In genomic region chr16:62776034-62776433, GRCm38 (mm10) we compare ENCODE assay signal across 20 mouse cellular contexts. TPM values are rescaled to one million over a fixed set of nuclear protein-coding genes. Genes with fewer than 3 reads are reported as not detected.
"Had no signal": no experiment of that assay in that cellular context is flagged by ENCODE, and none has a peak within 500 bp of the region (broad histone marks: within the 10 kb centered on the region; RNA-seq: fewer than 3 reads in every experiment).

No protein-coding gene starts in this region.

- H3K27ac ChIP-seq: liver, embryonic 14.5 days; midbrain, embryonic 10.5 days; midbrain, embryonic 12.5 days; neural tube, embryonic 13.5 days; neural tube, embryonic 15.5 days had no signal

- H3K27me3 ChIP-seq: midbrain, embryonic 12.5 days; neural tube, embryonic 15.5 days had no signal

- H3K4me1 ChIP-seq: midbrain, embryonic 10.5 days; midbrain, embryonic 12.5 days; neural tube, embryonic 13.5 days; neural tube, embryonic 15.5 days had no signal

- H3K4me2 ChIP-seq: lung, embryonic 14.5 days; midbrain, embryonic 12.5 days; neural tube, embryonic 13.5 days; neural tube, embryonic 15.5 days had no signal

- DNase-seq: lung, adult 18-20 months; lung, embryonic 14.5 days; lung, postnatal 10 days; lung, postnatal 4 days; retina, postnatal 1 day; right cerebral cortex, postnatal 25 days; right cerebral cortex, postnatal 4 days; spleen, adult 18-20 months; thymus, adult 18-20 months; thymus, postnatal 14 days; thymus, postnatal 36 days had no signal

- H3K9ac ChIP-seq: liver, embryonic 14.5 days; lung, embryonic 14.5 days; midbrain, embryonic 12.5 days; neural tube, embryonic 13.5 days; neural tube, embryonic 15.5 days had no signal

- H3K9me3 ChIP-seq: midbrain, embryonic 10.5 days; midbrain, embryonic 12.5 days; neural tube, embryonic 13.5 days; neural tube, embryonic 15.5 days had no signal

- H3K4me3 ChIP-seq: midbrain, embryonic 10.5 days; midbrain, embryonic 12.5 days; myocyte; neural tube, embryonic 13.5 days; neural tube, embryonic 15.5 days had no signal

RNA-seq across cellular contexts. Expression of gene Stx19, which starts 38.4 kb away (rescaled TPM):
- total RNA-seq: megakaryocyte, adult 5-6 weeks; megakaryocyte-erythroid progenitor cell, adult 5-6 weeks had no signal
- polyA plus RNA-seq: liver, embryonic 14.5 days; myocyte; small intestine, adult 2 months had no signal
